Mouse (Mus musculus) cerebellum, adult 11-12 months (tissue): ENCODE results near the gene Dazap2.
"Not testable (repeated sequence)": the region's sequence is repeated elsewhere in the genome, so short reads cannot be mapped to it uniquely, and the experiment has no call there.

Source experiments
- DNase-seq: peaks from one replicate; pipeline ENCODE4 v3.0.0; 2022

The Dazap2 gene

GRCm38 (mm10) chr15:100614996-100615824 is at the start of gene Dazap2:
Dazap2 (plus strand) TSS chr15:100615349.
- DNase-seq = peak; percentile 98

GRCm38 (mm10) chr15:100566531-100566930 is 48.6 kb upstream of the Dazap2 start:
- DNase-seq = no peak

- DNase-seq = no peak
Observed at GRCm38 (mm10) chr15:100569239-100569638, 45.9 kb upstream of the Dazap2 start.

- DNase-seq = no peak
Observed at GRCm38 (mm10) chr15:100573946-100574345, 41.2 kb upstream of the Dazap2 start.

- no peak for DNase-seq
Observed at GRCm38 (mm10) chr15:100574378-100574777, 40.8 kb upstream of the Dazap2 start.

GRCm38 (mm10) chr15:100575366-100575765 is 39.8 kb upstream of the Dazap2 start:
- DNase-seq = no peak

- DNase-seq = no peak
Observed at GRCm38 (mm10) chr15:100576392-100576791, 38.8 kb upstream of the Dazap2 start.

GRCm38 (mm10) chr15:100576810-100577209 is 38.3 kb upstream of the Dazap2 start:
- no peak for DNase-seq

GRCm38 (mm10) chr15:100577972-100578371 is 37.2 kb upstream of the Dazap2 start:
- no peak for DNase-seq

GRCm38 (mm10) chr15:100580108-100580507 is 35.0 kb upstream of the Dazap2 start:
- DNase-seq = no peak

GRCm38 (mm10) chr15:100585931-100586330 is 29.2 kb upstream of the Dazap2 start:
- no peak for DNase-seq

- no peak for DNase-seq
Observed at GRCm38 (mm10) chr15:100587166-100587565, 28.0 kb upstream of the Dazap2 start.

- no peak for DNase-seq
Observed at GRCm38 (mm10) chr15:100588297-100588696, 26.9 kb upstream of the Dazap2 start.

- no peak for DNase-seq
Observed at GRCm38 (mm10) chr15:100590436-100590835, 24.7 kb upstream of the Dazap2 start.

- no peak for DNase-seq
Observed at GRCm38 (mm10) chr15:100592817-100593216, 22.3 kb upstream of the Dazap2 start.

- no peak for DNase-seq
Observed at GRCm38 (mm10) chr15:100598287-100598882, 16.8 kb upstream of the Dazap2 start.

- DNase-seq = peak; percentile 51
Observed at GRCm38 (mm10) chr15:100598883-100599275, 16.3 kb upstream of the Dazap2 start.

GRCm38 (mm10) chr15:100599276-100600046 is 15.7 kb upstream of the Dazap2 start, which contains the start of gene Pou6f1:
Pou6f1 (minus strand) TSS chr15:100599984.
- peak; percentile 66 for DNase-seq

- DNase-seq = peak; percentile 77
Observed at GRCm38 (mm10) chr15:100600047-100600695, 15.0 kb upstream of the Dazap2 start.

- DNase-seq = no peak
Observed at GRCm38 (mm10) chr15:100600696-100601272, 14.4 kb upstream of the Dazap2 start.

GRCm38 (mm10) chr15:100601669-100602068 is 13.5 kb upstream of the Dazap2 start:
- DNase-seq = no peak

- not testable (repeated sequence) for DNase-seq
Observed at GRCm38 (mm10) chr15:100606677-100607076, 8.5 kb upstream of the Dazap2 start.

- DNase-seq = no peak
Observed at GRCm38 (mm10) chr15:100611951-100612350, 3.2 kb upstream of the Dazap2 start.
